Mouse (Mus musculus) adrenal gland, postnatal 36 days (tissue): ENCODE data around the gene Thada. TPM values are rescaled to one million over a fixed set of nuclear protein-coding genes. Genes with fewer than 3 reads are reported as not detected.
"Not testable (repeated sequence)": the region's sequence is repeated elsewhere in the genome, so short reads cannot be mapped to it uniquely, and the experiment has no call there.

ENCODE experiments used
- DNase-seq, 2 experiments: peaks; one replicate each; pipeline ENCODE4 v3.0.0; 2021; ENCODE audit warnings: mixed read lengths in 1 of 2
- total RNA-seq, 2 experiments: library from RNA; stranded (reverse); gene quantifications; 2 replicates each; pipeline ENCODE4 v1.2.3; 2021

Gene Thada
- total RNA-seq, 2 experiments from 2014 or later, result 15.6 to 20.3 TPM

DNA sequence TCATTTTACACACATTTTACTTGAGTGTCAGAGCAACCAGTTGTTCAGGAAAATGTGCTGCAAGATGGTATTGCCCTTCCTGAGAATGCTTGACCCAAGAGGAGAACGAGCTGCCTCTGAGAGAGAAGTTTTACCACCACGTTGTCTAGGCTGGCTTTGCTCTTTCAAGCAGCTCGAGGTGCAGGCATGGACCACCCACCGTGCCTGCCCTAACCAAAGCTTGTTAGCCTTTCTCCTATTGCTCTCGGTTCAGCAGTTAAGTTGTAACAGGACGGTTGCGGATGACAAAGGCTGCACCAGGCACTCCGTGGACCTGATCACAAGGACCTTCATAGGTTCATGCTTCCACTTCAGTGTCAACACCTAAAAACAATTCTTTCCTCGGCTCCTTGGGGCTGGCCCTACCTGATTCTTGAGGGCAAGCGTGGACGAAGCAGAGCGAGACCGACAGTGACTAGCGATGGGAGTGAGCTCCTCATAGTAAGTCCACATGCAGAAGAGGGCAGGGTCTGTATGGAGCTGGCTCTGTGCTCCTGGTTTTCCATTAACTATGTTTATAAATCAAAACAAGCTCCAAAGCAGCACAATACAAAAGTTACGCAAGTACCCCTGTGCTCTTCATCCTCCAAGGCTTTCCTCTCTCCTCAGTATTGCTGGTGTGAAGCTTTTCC, 241.7 kb downstream of the Thada start:
- DNase-seq, result no peak

DNA sequence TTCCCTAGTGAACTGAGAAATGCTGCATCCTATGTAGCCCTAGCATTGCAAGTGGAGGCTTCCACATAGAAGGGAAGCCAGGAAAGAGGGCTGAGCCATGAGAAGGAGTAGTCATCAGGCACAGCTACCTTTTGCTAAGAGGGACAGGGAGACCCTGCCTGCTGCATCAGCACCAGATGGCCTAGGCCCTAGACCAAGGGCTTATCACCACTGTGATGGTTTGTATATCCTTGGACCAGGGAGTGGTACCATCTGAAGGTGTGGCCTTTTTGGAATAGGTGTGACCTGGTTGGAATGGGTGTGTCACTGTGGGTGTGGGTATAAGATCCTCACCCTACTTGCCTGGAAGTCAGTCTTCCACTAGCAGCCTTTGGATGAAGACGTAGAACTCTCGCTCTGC, 247.2 kb downstream of the Thada start:
- DNase-seq, result not testable (repeated sequence)

DNA sequence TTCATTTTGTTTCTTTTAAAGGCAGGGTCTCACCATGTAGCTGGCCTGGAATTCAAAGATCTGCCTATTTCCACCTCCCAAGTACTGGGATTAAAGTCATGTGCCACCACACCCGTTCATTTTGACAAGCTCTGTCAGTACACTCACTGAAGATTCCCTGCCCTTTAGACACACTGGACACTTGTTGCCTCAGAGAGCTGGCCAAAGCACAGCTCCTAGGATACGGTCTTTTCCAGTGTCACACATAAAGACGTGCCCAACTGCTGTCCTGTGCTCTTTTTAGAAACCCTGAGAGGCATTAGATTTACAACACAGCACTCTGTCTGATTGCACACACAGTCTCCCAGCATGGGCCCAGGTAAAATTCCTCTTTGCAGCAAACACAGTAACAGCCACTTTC, 248.3 kb downstream of the Thada start:
- DNase-seq, result no peak

DNA sequence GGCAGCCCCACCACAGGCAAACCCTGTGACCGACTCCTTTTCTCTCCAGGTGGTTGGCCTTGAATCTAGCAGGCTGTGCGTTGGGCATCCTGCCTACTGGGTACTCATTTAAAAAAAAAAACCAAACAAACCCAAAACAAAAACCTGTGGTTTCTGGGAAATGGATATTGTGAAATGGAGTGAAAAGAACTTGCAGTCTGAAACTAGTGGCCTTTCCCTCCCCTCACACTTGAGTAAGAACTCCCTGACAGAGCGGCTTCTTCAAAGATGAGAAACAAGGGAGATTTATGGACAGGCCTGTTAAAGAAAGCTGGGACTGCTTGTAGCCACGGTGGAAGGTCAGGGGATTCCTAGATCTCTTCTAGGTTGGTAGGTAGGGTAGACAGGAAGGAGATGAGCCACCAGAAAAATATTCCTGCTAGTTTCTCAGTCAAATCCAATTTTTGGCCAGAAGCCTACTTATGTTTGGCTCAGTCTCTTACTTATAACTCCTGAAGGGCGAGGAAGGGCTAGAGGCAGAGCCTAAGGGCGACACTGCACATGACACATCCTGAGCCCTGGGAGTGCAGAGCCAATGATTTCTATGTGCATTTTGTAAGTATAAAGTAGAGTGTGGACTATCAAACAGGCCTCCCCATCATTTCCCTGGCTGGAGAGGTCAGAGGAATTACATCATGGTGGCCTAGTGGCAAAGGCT, 250.6 kb downstream of the Thada start:
- peak in 1 of 2 experiments; percentile 58 for DNase-seq

DNA sequence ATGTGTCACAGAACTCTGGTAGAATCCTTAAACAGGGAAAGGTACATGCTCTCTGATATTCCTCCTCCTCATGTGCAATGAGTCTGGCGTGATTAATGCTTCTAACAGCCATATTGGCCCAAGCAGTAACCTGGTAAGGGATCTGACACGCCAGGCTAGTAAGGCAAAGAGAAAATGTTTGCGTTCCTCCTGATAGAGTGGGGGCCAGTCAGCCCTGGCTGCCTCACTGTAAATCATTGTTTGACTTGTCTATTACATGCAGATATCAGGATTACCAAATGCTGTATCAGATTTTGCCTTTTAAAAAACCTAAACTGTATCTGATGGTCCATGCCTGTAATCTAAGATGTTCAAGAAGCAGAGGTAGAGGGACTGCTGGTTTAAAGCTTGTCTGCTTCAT, 252.5 kb downstream of the Thada start:
- no peak for DNase-seq

DNA sequence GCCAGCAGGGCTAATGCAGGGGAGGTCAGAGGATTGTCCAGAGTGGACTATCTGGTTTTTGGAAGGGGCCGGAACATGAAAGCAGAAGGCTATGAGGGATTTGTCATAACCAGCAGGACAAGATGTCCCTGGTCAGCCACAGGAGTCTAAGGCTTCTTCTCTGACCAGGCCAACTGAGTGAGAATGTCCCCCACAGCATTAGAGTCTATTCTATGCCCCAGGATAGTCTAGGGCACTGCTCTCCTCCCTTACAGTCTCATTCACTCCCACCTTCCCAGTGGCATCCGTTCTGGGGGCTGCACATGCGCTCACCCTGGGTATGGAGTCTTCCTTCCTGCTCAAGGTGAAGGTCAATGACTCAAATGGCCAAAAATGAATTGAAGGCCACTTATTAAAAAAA, 258.4 kb downstream of the Thada start:
- no peak for DNase-seq

DNA sequence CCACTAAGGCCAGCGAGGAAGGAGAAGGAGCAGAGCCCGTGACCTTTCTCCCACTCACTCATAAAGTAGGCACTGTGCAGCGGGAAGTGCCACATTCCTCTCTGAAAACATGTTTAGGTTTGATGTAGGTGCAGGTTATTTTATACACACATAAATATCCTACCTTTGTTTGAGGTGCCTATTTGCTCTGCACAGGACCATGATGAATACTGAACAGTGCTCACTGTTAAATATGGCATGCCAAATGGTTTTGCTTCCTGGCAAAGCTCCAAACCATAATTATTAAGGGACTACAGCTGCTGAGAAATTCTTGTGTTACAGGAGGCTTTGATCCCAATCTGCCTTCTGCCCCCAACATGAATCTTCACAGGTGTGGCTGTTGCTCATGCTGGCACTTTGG, 259.8 kb downstream of the Thada start:
- DNase-seq, result no peak

DNA sequence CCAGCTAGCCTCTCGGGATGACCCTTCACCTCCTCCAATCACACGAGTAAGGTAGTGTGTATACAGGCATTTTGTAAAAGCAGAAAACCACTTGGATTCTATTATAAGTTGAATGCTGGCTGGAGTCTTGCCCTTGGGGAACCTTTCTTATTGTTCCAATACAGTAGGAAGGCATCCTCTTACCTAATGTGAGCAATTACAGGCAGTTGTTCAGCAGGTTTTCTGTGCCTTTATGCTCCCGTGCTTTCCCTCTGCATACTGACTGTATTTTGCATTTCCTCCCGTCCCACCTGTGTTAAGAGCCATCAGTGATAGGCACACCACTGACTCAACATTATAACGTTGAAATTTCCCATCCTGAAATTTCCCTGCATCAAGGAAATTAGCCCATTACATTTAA, 261.0 kb downstream of the Thada start:
- DNase-seq, result no peak

DNA sequence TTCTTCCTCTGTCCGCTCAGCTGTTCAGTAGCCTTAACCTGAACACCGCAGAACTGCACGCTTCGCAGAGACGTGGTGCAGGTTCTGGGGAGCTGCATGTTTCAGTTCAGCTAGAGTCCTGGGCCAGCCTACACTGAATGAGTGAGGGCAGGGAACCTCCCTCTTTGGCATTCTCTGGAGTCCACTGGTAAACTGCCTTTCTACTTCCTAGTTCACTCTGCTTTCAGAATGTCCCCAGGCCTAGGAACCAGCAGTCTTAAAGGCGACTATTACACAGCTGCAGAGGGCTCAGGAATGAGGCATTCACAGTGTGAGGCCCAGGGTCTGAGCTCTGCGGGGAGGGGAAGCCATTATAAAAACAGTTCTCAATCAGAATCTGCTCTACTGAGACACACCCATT, 262.7 kb downstream of the Thada start:
- no peak for DNase-seq

DNA sequence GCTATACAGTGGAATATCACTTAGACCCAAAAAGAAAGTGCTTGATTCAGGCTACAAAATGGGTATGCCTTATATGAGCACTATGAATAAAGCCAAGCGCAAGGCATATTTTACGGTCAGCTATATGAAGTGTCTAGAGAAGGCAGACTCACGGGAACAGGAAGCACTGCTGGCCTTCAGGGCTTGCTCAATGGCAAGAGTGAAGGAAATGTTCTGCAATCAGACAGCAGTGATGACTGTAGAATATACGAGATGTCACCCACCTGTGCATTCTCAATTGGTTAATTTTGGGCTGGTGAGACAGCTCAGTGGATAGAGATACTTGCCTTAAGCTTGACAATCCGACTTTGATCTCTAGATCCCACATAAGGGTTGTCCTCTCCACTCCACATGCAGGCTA, 264.8 kb downstream of the Thada start:
- DNase-seq, result no peak

DNA sequence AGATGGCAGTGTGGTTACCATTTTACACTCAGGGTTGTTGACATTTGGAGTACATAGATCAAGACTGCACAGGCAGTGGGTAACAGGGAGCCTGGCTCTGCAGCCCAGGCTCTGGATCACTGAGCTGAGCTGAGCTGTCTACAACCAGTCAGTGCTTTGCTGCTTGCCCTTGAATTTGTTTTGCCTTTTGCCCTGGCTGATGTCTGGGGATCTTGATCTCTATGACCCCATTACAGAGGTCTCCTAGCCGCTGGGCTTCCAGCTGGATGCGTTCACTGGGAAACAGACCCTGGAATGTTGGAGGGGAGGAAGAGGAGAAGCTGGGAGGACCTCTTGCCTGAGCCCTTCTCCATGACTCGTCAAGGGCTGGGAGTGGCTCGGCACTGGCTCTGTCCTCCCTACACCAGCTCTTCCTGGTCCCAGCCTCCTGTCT, 268.1 kb downstream of the Thada start:
- no peak for DNase-seq

DNA sequence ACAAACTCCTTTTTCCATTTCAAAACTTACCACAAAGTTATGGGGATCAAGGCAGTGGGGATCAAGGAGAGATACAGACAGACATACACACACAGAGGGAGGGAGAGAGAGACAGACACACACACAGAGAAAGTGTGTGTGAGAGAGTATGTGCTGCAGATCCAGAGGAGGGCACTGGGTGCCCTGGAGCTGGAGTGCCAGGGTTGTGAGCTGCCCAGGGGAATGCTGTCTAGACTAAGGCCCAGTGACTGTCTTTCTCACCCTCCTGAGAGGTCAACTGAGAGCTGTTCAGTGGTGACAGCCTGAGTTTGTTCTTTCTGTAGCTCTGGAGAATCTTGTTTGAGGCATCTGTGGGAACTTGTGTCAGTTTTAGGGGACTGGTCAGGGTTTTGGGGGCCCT, 269.7 kb downstream of the Thada start:
- no peak for DNase-seq

DNA sequence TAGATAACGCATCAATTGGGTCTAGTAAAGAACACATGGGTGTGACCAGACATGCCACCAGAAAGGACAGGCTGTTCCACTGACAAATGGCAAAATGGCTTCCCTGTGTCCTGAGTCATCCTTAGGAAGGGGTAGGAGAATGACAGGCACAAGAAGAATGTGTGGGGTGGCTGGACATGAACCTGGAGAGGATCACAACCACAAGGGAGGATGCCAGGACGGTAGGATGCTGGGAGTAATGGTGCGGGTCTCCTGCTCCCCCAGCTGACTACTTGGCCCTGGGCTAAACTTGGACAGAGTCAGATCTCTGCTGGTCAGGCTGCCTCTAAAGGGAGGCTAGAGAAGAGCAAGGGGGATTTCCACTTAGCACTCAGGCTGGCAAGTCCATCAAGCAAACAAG, 270.2 kb downstream of the Thada start:
- no peak for DNase-seq

DNA sequence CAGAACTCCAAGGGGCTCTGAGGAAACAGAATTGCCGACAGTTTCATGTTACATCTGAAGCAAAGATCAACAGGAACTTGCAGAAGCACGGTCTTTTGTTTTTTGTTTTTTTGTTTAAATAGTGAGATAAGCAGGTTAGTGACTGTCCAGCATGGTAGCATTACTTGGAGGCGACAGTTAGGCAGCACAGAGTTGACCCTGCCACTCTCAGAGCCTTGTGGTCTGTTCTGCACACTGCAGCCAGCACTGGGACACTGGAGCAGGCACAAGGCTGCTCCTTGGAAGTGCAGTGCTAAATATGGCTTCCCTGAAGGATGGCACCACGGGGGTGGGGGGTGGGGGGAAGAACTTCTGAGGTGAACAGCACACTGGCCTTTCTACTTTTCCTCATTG, 271.0 kb downstream of the Thada start:
- DNase-seq, result no peak

DNA sequence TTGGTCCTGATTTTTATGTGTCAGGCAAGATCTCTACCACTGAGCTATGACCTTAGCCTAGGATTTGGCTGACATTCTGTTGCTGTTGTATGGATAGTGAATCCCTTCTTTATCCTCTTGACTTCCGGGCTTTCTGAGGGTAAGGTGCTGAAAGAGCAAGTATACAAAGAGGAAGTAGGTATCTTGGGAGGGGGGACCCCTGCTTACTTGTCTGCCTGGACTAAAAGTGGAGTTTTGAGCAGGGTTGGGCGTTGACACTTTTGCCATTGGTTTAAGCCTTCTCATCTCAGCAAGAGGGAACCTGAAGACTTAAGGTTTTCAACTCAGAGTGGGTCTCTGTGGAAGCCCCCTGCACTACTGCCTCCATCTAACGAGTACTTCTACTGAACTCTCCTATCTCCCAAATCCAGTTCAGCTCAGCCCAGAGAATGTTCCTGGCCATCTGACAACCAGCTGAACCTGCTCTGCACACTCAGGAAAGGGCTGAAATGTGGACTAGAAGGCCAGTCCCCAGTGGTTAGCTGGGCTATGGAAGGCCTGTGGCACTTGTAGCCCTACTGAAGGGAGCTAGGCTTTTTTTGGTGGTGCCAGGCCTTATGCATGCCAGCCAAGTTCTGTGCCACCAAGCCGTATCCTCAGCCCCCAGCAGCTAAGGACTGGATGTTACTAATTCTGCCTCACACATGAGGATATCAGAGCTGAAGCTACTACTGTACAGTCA, 271.6 kb downstream of the Thada start:
- no peak for DNase-seq

DNA sequence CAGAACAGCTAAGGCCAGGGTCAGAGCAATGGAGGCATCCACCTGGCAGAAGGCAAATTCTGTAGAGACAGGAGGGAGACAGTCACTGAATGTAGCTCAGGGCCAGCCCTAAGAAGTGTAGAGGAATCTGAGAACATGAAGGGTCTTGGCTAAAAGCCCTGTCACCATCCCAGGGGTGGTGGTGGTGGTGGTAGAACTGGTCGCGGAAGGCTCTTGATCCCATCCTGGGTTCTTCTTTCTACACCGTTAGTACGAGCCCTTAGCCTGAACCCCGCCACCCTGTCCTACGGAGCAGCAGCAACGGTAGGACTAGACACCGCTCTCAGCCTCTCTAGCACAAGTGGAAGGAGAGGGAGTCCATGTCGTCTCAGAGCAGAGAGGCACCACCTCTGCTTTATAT, 272.6 kb downstream of the Thada start:
- DNase-seq, result no peak

DNA sequence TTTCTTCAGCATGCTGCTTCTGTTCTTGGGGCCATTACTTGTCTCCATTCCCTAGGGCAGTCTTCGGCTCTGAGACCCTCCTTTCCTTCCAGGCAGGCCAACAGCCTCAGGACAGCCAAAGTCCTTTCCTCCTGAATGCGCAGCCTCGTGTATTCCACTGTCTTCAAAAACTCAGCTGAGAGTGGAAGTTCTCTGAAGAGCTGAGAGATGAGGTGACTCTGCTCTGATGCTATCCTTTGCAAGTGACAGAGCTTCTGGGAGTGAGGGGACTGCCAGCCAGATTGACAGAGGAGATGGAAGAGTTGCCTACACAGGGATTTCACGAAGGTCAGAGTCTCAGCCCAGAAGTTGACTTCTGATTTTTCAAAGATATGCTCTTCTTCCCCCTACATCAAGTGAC, 274.1 kb downstream of the Thada start:
- DNase-seq, result no peak

DNA sequence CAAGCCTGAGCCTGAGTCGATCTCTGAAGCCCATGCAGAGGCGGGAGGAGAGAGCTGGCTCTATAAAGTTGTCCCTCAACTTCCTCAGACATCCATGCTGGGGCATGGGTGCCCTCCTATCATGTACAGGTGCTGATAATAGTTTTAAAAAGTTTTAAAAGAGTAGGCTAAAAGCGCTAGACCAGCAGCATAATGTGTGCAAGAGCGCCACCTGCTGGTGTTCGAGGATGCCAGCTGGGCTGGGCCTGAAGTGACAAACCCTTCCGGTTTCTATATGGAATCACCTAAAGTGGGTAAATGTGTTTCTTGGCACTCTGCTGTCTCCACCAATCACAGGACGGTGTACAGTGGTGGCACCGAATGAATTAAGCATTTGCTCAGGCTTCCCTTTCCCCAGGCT, 275.1 kb downstream of the Thada start:
- peak; percentile 88 to 90 for DNase-seq

DNA sequence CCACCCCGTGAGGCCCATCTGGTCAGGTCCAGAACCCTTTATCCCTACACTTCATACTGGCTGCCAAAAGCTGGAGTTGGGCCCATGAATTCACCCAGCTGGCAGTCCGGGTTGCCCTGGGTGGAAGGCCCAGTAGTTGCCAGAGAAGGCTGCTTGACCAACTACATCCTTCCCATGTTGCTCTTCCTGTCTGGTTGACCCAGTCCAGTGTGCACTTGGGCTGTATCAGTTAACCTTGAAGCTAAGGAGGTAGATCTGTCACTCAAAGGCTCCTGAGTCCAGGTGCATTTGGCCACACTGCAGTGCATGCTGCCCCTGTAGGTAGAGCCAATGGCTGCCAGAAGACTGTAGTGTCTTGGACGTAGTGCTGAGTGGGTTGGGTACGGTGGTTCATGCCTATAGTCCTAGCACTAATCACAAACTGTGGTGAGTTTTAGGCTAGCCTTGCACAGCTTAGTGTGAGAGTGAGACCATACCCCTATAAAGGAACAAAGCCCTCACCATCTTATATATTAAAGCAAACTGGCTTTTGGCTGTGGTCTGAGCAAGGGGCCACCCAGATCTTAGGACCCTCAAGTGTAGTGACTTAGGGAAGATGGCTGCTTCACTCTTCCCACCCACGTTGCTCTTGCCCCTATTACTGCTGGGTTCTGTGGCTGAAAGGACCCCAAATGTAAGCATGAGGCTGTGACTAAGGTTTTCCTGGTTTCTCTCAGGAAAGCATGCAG, 276.7 kb downstream of the Thada start:
- peak; percentile 37 to 62 for DNase-seq

DNA sequence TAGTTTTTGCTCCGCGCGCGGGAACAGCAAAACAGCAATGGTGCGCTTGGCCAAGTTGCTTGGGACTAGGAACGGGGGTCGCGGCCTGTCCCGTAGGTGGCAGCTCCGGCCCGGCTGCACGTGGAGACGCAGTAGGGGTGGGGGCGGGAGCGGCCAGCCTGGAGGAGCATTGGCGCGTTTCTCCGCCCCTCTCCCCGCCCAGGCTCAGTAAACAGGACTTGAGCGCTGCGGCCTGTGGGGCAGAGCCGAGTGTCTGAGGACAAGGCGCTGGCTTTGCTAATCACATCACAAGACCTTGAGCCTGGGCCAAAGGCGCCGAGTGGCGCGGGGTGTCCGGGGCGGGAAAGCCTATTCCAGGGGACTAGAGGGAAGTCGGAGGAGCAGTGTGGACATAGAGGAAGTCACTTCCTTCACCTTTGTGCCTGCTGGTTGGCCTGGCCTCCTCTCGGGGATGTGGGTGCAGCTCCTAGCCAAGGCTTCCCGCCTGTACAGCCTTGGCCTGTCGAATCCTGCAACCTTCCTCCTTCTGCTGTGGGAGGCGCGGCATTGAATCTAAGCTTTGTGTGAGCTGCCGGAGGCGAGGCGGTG, 277.5 kb downstream of the Thada start:
- peak; percentile 97 to 98 for DNase-seq

DNA sequence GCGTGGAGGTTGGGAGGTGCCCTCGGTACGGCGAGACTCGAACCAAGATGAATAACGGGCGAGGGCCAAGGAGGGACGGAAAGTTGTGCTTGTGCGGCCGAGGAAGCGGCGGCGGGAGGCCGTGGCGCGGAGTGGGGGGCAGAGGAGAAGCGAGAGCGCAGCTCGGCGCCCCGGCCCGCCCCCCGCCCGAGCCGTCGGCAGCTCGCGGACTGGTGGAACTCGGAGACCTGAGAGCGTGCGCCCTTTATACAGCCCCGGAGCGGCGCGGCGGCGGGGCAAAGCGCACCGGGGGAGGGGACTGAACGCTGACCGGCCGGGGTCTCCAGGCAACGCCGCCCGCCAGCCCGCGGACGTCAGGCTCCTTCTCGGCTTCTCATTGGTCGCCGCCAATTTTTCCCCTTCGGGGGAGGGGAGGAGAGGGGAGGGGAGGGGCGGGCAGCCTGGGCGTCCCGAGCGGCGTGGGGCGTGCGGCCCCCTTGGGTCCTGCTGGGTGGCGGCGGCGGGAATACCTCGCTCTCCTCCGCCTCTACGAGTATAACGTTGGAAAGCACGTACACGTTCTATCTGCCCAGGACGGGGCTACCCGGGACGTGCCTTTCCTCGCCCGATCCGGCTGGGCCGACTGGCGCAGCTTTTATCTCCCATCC, 278.2 kb downstream of the Thada start, which contains the start of gene Zfp36l2:
Gene Zfp36l2, minus strand, starts transcription at position 221 of the 647 bp plus-strand sequence.
- DNase-seq, result peak; percentile 99

DNA sequence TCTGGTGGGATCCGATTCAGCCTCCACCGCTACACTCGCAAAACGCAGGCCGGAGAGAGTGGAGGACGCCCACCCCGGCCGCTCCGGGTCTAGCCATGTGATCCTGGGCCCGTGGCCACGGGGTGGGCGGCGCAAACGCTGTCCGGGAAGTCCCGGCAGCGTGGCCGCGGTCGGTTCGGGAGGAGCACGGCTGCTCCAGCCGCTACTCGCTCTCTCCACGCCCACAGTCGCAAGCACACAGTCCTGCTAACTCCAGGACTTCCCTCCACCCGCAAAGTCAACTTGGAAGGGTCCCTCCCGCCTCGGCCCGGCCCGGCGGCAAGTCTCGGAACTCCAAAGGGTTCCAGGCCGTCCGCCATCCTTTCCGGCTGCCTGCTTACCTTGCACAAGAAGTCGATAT, 278.7 kb downstream of the Thada start:
- not testable (repeated sequence) for DNase-seq
